Mouse (Mus musculus) hindbrain, embryonic 13.5 days (tissue): ENCODE measurements around the gene Sult2a1. TPM values are rescaled to one million over a fixed set of nuclear protein-coding genes. Genes with fewer than 3 reads are reported as not detected.
"Not testable (repeated sequence)": the region's sequence is repeated elsewhere in the genome, so short reads cannot be mapped to it uniquely, and the experiment has no call there.

Source experiments
- ATAC-seq: fragments of 200-750 bp; cut with Nextera tagmentation; 2 replicates; pipeline ENCODE4 v1.8.0; 2017; ENCODE audit warnings: moderate TSS enrichment; ENCODE audit not compliant: low FRiP score
- H3K27ac ChIP-seq: fragments of 300-500 bp; sonication (generic); 2 replicates; pipeline ENCODE4 v1.5.1; 2015; ENCODE audit warnings: inconsistent platforms, mild to moderate bottlenecking, moderate library complexity
- H3K27me3 ChIP-seq: fragments of 300-500 bp; sonication (generic); 2 replicates; pipeline ENCODE4 v1.6.1; 2015; ENCODE audit warnings: mild to moderate bottlenecking, inconsistent platforms
- H3K36me3 ChIP-seq: fragments of 300-500 bp; sonication (generic); 2 replicates; pipeline ENCODE4 v1.6.1; 2015; ENCODE audit warnings: mild to moderate bottlenecking, inconsistent platforms
- H3K4me1 ChIP-seq: fragments of 300-500 bp; sonication (generic); replicated peaks from 2 replicates; pipeline ENCODE4 v1.6.1; 2015; ENCODE audit warnings: inconsistent platforms
- H3K4me2 ChIP-seq: fragments of 300-500 bp; sonication (generic); 2 replicates; pipeline ENCODE4 v1.6.1; 2015; ENCODE audit warnings: inconsistent platforms, mild to moderate bottlenecking, moderate library complexity
- H3K4me3 ChIP-seq: fragments of 300-500 bp; sonication (generic); 2 replicates; pipeline ENCODE4 v1.5.1; 2015; ENCODE audit warnings: mild to moderate bottlenecking, inconsistent platforms
- H3K9ac ChIP-seq: fragments of 300-500 bp; sonication (generic); 2 replicates; pipeline ENCODE4 v1.6.1; 2015; ENCODE audit warnings: mild to moderate bottlenecking, inconsistent platforms
- H3K9me3 ChIP-seq: fragments of 300-500 bp; sonication (generic); 2 replicates; pipeline ENCODE4 v1.6.1; 2016; ENCODE audit warnings: inconsistent platforms
- WGBS: fragments of 180-500 bp; shearing (Covaris S2); methylation state at CpG from one replicate; pipeline ENCODE4 v1.1.7; 2015; 5-methylcytosine and 5-hydroxymethylcytosine counted together
- polyA plus RNA-seq: library from polyadenylated mRNA; unstranded; fragments of >200 nt; fragmentation: Nextera tagmentation; extraction: Ambion mirVana; gene quantifications from 2 replicates; pipeline ENCODE4 v1.2.1, GENCODE M21; 2015

Sult2a1 gene
- not detected in 2 replicates for polyA plus RNA-seq

DNA sequence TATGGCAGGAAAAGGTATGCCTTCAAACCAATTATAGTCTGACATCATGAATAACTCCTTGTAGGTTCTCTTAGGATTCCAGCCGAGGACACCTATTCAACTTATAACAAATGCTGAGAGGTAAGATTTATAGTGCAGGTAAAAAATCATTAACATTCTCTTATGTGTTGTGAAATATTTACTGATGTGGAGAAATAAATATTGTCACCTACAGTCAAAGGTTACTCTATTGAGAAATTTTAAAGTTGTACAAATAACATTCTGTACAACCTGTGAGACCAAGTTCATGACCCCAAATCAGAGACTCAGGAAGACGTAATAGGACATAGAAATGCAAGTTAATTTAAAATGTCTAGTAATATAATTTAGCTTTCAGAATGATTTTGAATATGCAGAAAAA is at the start of gene Sult2a1:
Gene Sult2a1 (minus strand): TSS at position 101 of the 400 bp plus-strand sequence.
- H3K36me3 ChIP-seq, H3K9me3 ChIP-seq, ATAC-seq, H3K4me1 ChIP-seq, H3K27me3 ChIP-seq, H3K9ac ChIP-seq, H3K4me2 ChIP-seq, H3K27ac ChIP-seq, H3K4me3 ChIP-seq: not testable (repeated sequence)
- 86% methylated on average over 1 of the region's 2 CpGs for WGBS

DNA sequence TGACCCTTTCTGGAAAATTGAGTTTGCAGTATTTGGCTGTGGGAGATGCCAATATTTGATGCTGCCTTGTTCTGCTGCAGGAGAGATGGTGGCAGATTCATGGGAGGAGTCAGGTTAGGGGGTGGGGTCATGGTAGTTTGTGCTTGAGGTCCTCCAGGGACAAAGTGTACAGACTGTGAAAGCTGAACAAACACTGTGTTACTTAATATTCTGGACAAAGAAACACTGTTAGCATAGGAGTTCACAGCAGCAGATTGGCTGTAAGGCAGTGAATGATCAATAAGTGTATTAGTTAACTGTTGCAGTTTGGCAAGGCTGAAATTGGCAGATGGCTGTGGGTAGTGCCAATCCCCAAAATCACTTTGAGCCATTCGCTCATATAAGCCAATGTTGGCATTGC is 23.3 kb downstream of the Sult2a1 start:
- Histone ChIP-seq H3K9me3 (peaks cover 22% of the 10 kb centered on the region; the same call in 1 of the 2 replicates), H3K36me3 (no peaks in the 10 kb centered on the region), H3K9ac (no peak overlapping the region), H3K4me2 (no peak overlapping the region), H3K4me3 (no peak overlapping the region), H3K27me3 (no peaks in the 10 kb centered on the region), H3K27ac (no peak overlapping the region), H3K4me1 (no peaks in the 10 kb centered on the region)
- no peak for ATAC-seq
- 86% methylated on average over 1 of the region's 1 CpGs for WGBS

Other genes with a start within 250 kb of the Sult2a1 start
- not detected in 2 replicates for gene Sult2a5, start 213.4 kb downstream of the Sult2a1 start, polyA plus RNA-seq
- not detected in 2 replicates for gene Sult2a2, start 103.9 kb downstream of the Sult2a1 start, polyA plus RNA-seq
- gene Sult2a4, start 152.2 kb upstream of the Sult2a1 start, polyA plus RNA-seq: not detected in 2 replicates